Mouse (Mus musculus): ENCODE data around the gene Akap6. TPM values are rescaled to one million over a fixed set of nuclear protein-coding genes. Genes with fewer than 3 reads are reported as not detected.

Gene Akap6
- polyA plus RNA-seq, 1 experiment from 2014 or later, result 22.6 TPM

- H3K9ac ChIP-seq (replicated peaks; ENCODE audit: low read depth, low read length), result no peak overlapping the region
- no peak overlapping the region for H3K27ac ChIP-seq (ENCODE audit: low read length)
- no peak overlapping the region for H3K4me2 ChIP-seq (ENCODE audit: low read length)
- H3K9me3 ChIP-seq (ENCODE audit: control insufficient read depth, low read length), result peaks cover 5% of the 10 kb centered on the region
- no peaks in the 10 kb centered on the region for H3K4me1 ChIP-seq (replicated peaks; ENCODE audit: control insufficient read depth, insufficient read depth, low read length)
- H3K4me3 ChIP-seq (replicated peaks; ENCODE audit: low read length), result no peak overlapping the region
- no peaks in the 10 kb centered on the region for H3K36me3 ChIP-seq (ENCODE audit: control insufficient read depth, insufficient read depth)
- H3K27me3 ChIP-seq (replicated peaks; ENCODE audit: control insufficient read depth, insufficient read depth, low read length), result no peaks in the 10 kb centered on the region
- ATAC-seq, result no peak
- WGBS, result 56% methylated on average over 8 of the region's 8 CpGs
These were observed 168.9 kb downstream of the Akap6 start for GRCm38 (mm10) chr12:52868000-52868624.

- Histone ChIP-seq H3K9ac (replicated peaks; ENCODE audit: low read depth, low read length) (no peak overlapping the region), H3K27me3 (replicated peaks; ENCODE audit: control insufficient read depth, insufficient read depth, low read length) (no peaks in the 10 kb centered on the region), H3K36me3 (ENCODE audit: control insufficient read depth, insufficient read depth) (no peaks in the 10 kb centered on the region), H3K4me3 (replicated peaks; ENCODE audit: low read length) (no peak overlapping the region), H3K4me2 (ENCODE audit: low read length) (no peak overlapping the region), H3K9me3 (ENCODE audit: control insufficient read depth, low read length) (no peaks in the 10 kb centered on the region), H3K27ac (ENCODE audit: low read length) (no peak overlapping the region), H3K4me1 (replicated peaks; ENCODE audit: control insufficient read depth, insufficient read depth, low read length) (no peaks in the 10 kb centered on the region; the same call in 1 of the 2 replicates)
- no peak for ATAC-seq
- whole genome bisulfite sequencing, result 89% methylated on average over 3 of the region's 3 CpGs
These were observed 172.4 kb downstream of the Akap6 start for GRCm38 (mm10) chr12:52871604-52872003.

- no peak overlapping the region for H3K4me2 ChIP-seq (ENCODE audit: low read length)
- no peak for ATAC-seq
- H3K4me3 ChIP-seq (replicated peaks; ENCODE audit: low read length), result no peak overlapping the region
- WGBS, result 93% methylated on average over 9 of the region's 9 CpGs
- no peak overlapping the region for H3K9ac ChIP-seq (replicated peaks; ENCODE audit: low read depth, low read length)
- no peaks in the 10 kb centered on the region; the same call in 1 of the 2 replicates for H3K4me1 ChIP-seq (replicated peaks; ENCODE audit: control insufficient read depth, insufficient read depth, low read length)
- H3K27me3 ChIP-seq (replicated peaks; ENCODE audit: control insufficient read depth, insufficient read depth, low read length), result no peaks in the 10 kb centered on the region
- no peaks in the 10 kb centered on the region for H3K36me3 ChIP-seq (ENCODE audit: control insufficient read depth, insufficient read depth)
- H3K27ac ChIP-seq (ENCODE audit: low read length), result no peak overlapping the region
- H3K9me3 ChIP-seq (ENCODE audit: control insufficient read depth, low read length), result no peaks in the 10 kb centered on the region
These were observed 175.2 kb downstream of the Akap6 start for GRCm38 (mm10) chr12:52874332-52874923.

GRCm38 (mm10) chr12:52876065-52876464 lies 176.9 kb downstream of the Akap6 start:
- H3K4me3 ChIP-seq (replicated peaks; ENCODE audit: low read length), result no peak overlapping the region
- ATAC-seq, result no peak
- WGBS, result 28% methylated on average over 4 of the region's 4 CpGs

GRCm38 (mm10) chr12:52876978-52877769 lies 178.0 kb downstream of the Akap6 start:
- Histone ChIP-seq H3K4me2 (ENCODE audit: low read length) (no peak overlapping the region), H3K27me3 (replicated peaks; ENCODE audit: control insufficient read depth, insufficient read depth, low read length) (no peaks in the 10 kb centered on the region), H3K9me3 (ENCODE audit: control insufficient read depth, low read length) (no peaks in the 10 kb centered on the region), H3K36me3 (ENCODE audit: control insufficient read depth, insufficient read depth) (no peaks in the 10 kb centered on the region), H3K4me1 (replicated peaks; ENCODE audit: control insufficient read depth, insufficient read depth, low read length) (no peaks in the 10 kb centered on the region; the same call in 1 of the 2 replicates), H3K4me3 (replicated peaks; ENCODE audit: low read length) (no peak overlapping the region), H3K27ac (ENCODE audit: low read length) (no peak overlapping the region), H3K9ac (replicated peaks; ENCODE audit: low read depth, low read length) (no peak overlapping the region)
- no peak for ATAC-seq
- WGBS, result 71% methylated on average over 8 of the region's 8 CpGs

More at GRCm38 (mm10) chr12:52876065-52876464, 176.9 kb downstream of the Akap6 start:
- Histone ChIP-seq H3K36me3 (ENCODE audit: control insufficient read depth, insufficient read depth) (no peaks in the 10 kb centered on the region), H3K27me3 (replicated peaks; ENCODE audit: control insufficient read depth, insufficient read depth, low read length) (no peaks in the 10 kb centered on the region), H3K4me2 (ENCODE audit: low read length) (no peak overlapping the region), H3K9me3 (ENCODE audit: control insufficient read depth, low read length) (no peaks in the 10 kb centered on the region), H3K27ac (ENCODE audit: low read length) (no peak overlapping the region), H3K9ac (replicated peaks; ENCODE audit: low read depth, low read length) (no peak overlapping the region), H3K4me1 (replicated peaks; ENCODE audit: control insufficient read depth, insufficient read depth, low read length) (no peaks in the 10 kb centered on the region; the same call in 1 of the 2 replicates)

- Histone ChIP-seq H3K27me3 (replicated peaks; ENCODE audit: control insufficient read depth, insufficient read depth, low read length) (no peaks in the 10 kb centered on the region), H3K9ac (replicated peaks; ENCODE audit: low read depth, low read length) (no peak overlapping the region), H3K9me3 (ENCODE audit: control insufficient read depth, low read length) (no peaks in the 10 kb centered on the region), H3K27ac (ENCODE audit: low read length) (no peak overlapping the region), H3K4me2 (ENCODE audit: low read length) (no peak overlapping the region), H3K4me1 (replicated peaks; ENCODE audit: control insufficient read depth, insufficient read depth, low read length) (no peaks in the 10 kb centered on the region; the same call in 1 of the 2 replicates), H3K36me3 (ENCODE audit: control insufficient read depth, insufficient read depth) (no peaks in the 10 kb centered on the region), H3K4me3 (replicated peaks; ENCODE audit: low read length) (no peak overlapping the region)
- 70% methylated on average over 8 of the region's 8 CpGs for WGBS
- ATAC-seq, result no peak
These were observed 180.1 kb downstream of the Akap6 start for GRCm38 (mm10) chr12:52879324-52879723.

GRCm38 (mm10) chr12:52892519-52892918 lies 193.3 kb downstream of the Akap6 start:
- WGBS, result 83% methylated on average over 7 of the region's 7 CpGs
- no peak for ATAC-seq
- no peaks in the 10 kb centered on the region for H3K9me3 ChIP-seq (ENCODE audit: control insufficient read depth, low read length)

GRCm38 (mm10) chr12:52893656-52894405 lies 194.6 kb downstream of the Akap6 start:
- Histone ChIP-seq H3K9me3 (ENCODE audit: control insufficient read depth, low read length) (no peaks in the 10 kb centered on the region), H3K9ac (replicated peaks; ENCODE audit: low read depth, low read length) (no peak overlapping the region), H3K4me1 (replicated peaks; ENCODE audit: control insufficient read depth, insufficient read depth, low read length) (peaks cover 2% of the 10 kb centered on the region; the same call in 1 of the 2 replicates), H3K27ac (ENCODE audit: low read length) (no peak overlapping the region; the same call in 1 of the 2 replicates), H3K4me2 (ENCODE audit: low read length) (no peak overlapping the region), H3K36me3 (ENCODE audit: control insufficient read depth, insufficient read depth) (no peaks in the 10 kb centered on the region), H3K4me3 (replicated peaks; ENCODE audit: low read length) (no peak overlapping the region), H3K27me3 (replicated peaks; ENCODE audit: control insufficient read depth, insufficient read depth, low read length) (no peaks in the 10 kb centered on the region)
- no peak for ATAC-seq
- WGBS, result 85% methylated on average over 11 of the region's 11 CpGs

More at GRCm38 (mm10) chr12:52892519-52892918, 193.3 kb downstream of the Akap6 start:
- H3K9ac ChIP-seq (replicated peaks; ENCODE audit: low read depth, low read length), result no peak overlapping the region
- no peak overlapping the region for H3K4me3 ChIP-seq (replicated peaks; ENCODE audit: low read length)
- no peaks in the 10 kb centered on the region for H3K27me3 ChIP-seq (replicated peaks; ENCODE audit: control insufficient read depth, insufficient read depth, low read length)
- peaks cover 2% of the 10 kb centered on the region; the same call in 1 of the 2 replicates for H3K4me1 ChIP-seq (replicated peaks; ENCODE audit: control insufficient read depth, insufficient read depth, low read length)
- no peak overlapping the region for H3K4me2 ChIP-seq (ENCODE audit: low read length)
- H3K36me3 ChIP-seq (ENCODE audit: control insufficient read depth, insufficient read depth), result 0 out of 2 replicates have a peak, but pooled peaks cover under 1% of the 10 kb centered on the region
- H3K27ac ChIP-seq (ENCODE audit: low read length), result no peak overlapping the region
